Mouse (Mus musculus): ENCODE measurements at regions not wholly inside any gene's neighbourhood (a gene's known extent, or its start where the extent isn't known, plus 50 kb on each side); places are given as distances from the start of the nearest gene placed in this dataset.
"Not testable (repeated sequence)": the region's sequence is repeated elsewhere in the genome, so short reads cannot be mapped to it uniquely, and the experiment has no call there.

DNA sequence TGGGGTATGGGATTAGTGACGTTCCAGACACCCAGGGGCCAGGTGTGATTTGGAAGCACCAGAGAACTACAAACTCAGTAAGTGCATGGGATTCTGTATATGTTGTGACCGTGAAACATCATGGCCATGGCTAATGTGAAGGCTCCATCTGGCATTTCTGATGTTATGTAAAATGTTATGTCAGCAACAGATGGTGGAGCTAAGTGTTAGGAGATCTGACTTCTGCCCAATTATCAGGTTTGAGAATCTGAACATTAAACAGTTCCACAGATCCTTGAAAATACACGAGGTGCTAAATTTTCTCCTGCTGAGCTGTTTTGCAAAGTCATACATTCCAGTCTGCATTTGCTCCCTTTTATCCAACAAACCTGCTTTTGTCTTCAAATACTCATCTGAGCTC is 223.6 kb upstream of the Egfl6 start:
- peaks cover 17% of the 10 kb centered on the region for H3K27me3 ChIP-seq (replicated peaks)
- H3K4me2 ChIP-seq = no peak overlapping the region
- ATAC-seq (replicated peaks) = no peak
- H3K27ac ChIP-seq = no peak overlapping the region
- H3K9ac ChIP-seq = no peak overlapping the region
- WGBS = 58% methylated on average over 3 of the region's 3 CpGs
- H3K4me3 ChIP-seq = no peak overlapping the region
- no peaks in the 10 kb centered on the region for H3K9me3 ChIP-seq
- H3K36me3 ChIP-seq (replicated peaks) = no peaks in the 10 kb centered on the region
- 0 out of 2 replicates have a peak, but pooled peaks cover 4% of the 10 kb centered on the region for H3K4me1 ChIP-seq

- 0 out of 2 replicates have a peak, but pooled peaks cover 4% of the 10 kb centered on the region for H3K4me1 ChIP-seq
- H3K9me3 ChIP-seq = no peaks in the 10 kb centered on the region
- H3K27ac ChIP-seq = no peak overlapping the region
- H3K4me3 ChIP-seq = no peak overlapping the region
- 83% methylated on average over 5 of the region's 5 CpGs for WGBS
- ATAC-seq (replicated peaks) = no peak
- H3K4me2 ChIP-seq = no peak overlapping the region
- H3K36me3 ChIP-seq (replicated peaks) = no peaks in the 10 kb centered on the region
- peaks cover 23% of the 10 kb centered on the region for H3K27me3 ChIP-seq (replicated peaks)
- H3K9ac ChIP-seq = no peak overlapping the region
Measured at GRCm38 (mm10) chrX:166808207-166808606, 222.7 kb upstream of the Egfl6 start.

DNA sequence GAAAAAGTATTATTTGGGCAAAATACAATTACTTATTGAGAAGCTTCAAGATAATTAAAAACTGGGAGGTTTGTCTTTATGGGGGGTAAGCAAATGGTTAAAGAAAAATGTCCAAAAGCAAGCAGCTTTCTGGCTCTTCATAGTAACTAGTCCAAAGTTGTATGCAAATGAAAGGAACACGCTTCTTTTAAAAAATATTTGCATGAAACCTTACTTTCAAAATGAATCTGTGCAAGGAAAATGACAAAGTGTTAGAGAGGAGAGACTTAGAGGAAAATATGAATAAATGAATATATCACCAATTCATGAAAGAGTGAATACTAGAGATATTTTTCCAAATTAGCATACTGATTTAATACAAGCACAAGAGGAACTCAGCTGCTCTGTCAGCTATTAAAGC is 220.4 kb upstream of the Egfl6 start:
- Histone ChIP-seq H3K36me3 (replicated peaks) (no peaks in the 10 kb centered on the region), H3K9me3 (no peaks in the 10 kb centered on the region), H3K4me2 (no peak overlapping the region), H3K4me3 (no peak overlapping the region), H3K27me3 (replicated peaks) (peaks cover 31% of the 10 kb centered on the region), H3K4me1 (0 out of 2 replicates have a peak, but pooled peaks cover 4% of the 10 kb centered on the region), H3K9ac (no peak overlapping the region), H3K27ac (peak overlapping the region; percentile 65; the same call in 1 of the 2 replicates)
- WGBS = 33% methylated on average over 1 of the region's 1 CpGs
- ATAC-seq (replicated peaks) = no peak; the same call in 1 of the 2 replicates

GRCm38 (mm10) chrX:166805480-166805879 is 220.0 kb upstream of the Egfl6 start:
- ATAC-seq (replicated peaks) = peak; percentile 67
- Histone ChIP-seq H3K36me3 (replicated peaks) (no peaks in the 10 kb centered on the region), H3K9me3 (no peaks in the 10 kb centered on the region), H3K27me3 (replicated peaks) (peaks cover 36% of the 10 kb centered on the region), H3K4me2 (no peak overlapping the region), H3K4me1 (0 out of 2 replicates have a peak, but pooled peaks cover 4% of the 10 kb centered on the region), H3K27ac (peak overlapping the region; percentile 65), H3K4me3 (no peak overlapping the region), H3K9ac (no peak overlapping the region)
- WGBS = 28% methylated on average over 4 of the region's 4 CpGs

DNA sequence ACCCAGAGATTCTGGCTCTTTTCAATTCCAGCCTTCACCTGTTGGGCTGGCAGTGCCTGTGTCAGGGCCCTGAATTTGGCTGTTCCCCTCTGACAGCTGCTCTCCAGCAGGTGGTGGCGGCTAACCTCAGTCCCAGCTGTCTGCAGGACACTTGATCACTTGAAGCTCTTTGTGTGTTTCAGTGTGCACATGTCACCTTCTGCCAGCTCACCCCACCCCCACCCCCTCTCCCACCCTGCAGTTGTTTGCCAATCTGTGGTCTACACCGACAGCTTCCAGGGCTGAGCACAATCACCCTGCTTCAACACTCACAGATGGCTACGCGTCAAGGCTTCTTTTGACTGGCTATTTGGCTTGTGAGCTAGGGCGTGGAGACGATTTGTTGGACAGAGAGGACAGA is 217.7 kb upstream of the Egfl6 start:
- WGBS = 39% methylated on average over 6 of the region's 6 CpGs
- H3K9me3 ChIP-seq = no peaks in the 10 kb centered on the region

GRCm38 (mm10) chrX:166801017-166801416 is 215.5 kb upstream of the Egfl6 start:
- H3K9ac ChIP-seq = no peak overlapping the region
- no peaks in the 10 kb centered on the region for H3K9me3 ChIP-seq
- no peaks in the 10 kb centered on the region for H3K36me3 ChIP-seq (replicated peaks)
- H3K4me2 ChIP-seq = no peak overlapping the region
- 0 out of 2 replicates have a peak, but pooled peaks cover 4% of the 10 kb centered on the region for H3K4me1 ChIP-seq
- ATAC-seq (replicated peaks) = no peak
- 50% methylated on average over 2 of the region's 2 CpGs for WGBS
- H3K27me3 ChIP-seq (replicated peaks) = peaks cover 24% of the 10 kb centered on the region
- H3K27ac ChIP-seq = no peak overlapping the region
- H3K4me3 ChIP-seq = no peak overlapping the region

More for the DNA sequence above, 217.7 kb upstream of the Egfl6 start:
- H3K4me1 ChIP-seq = 0 out of 2 replicates have a peak, but pooled peaks cover 4% of the 10 kb centered on the region
- H3K36me3 ChIP-seq (replicated peaks) = no peaks in the 10 kb centered on the region
- no peak overlapping the region for H3K4me2 ChIP-seq
- no peak overlapping the region for H3K9ac ChIP-seq
- H3K27ac ChIP-seq = no peak overlapping the region
- H3K4me3 ChIP-seq = no peak overlapping the region
- peaks cover 24% of the 10 kb centered on the region; the same call in 1 of the 2 replicates for H3K27me3 ChIP-seq (replicated peaks)
- ATAC-seq (replicated peaks) = peak; percentile 73

DNA sequence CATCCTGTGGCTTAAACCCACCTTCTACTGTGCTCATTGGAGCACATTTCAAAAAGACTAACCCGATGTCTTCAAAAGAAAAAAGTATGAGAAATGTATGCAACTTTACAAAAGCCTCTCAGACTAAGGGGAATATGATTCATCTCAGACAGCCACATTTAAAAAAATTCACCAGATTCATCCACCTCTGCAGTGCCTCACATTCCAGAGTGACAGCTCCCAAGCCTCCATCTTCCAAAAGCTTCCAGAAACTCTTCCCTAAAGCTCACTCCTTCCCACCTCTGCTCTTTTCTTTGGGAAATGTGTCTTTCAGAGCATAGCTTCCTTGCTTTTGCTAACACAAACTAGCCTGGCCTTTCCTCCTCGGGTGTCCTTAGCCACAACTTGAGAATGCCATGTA is 210.1 kb upstream of the Egfl6 start:
- WGBS = 74% methylated on average over 2 of the region's 2 CpGs
- no peaks in the 10 kb centered on the region for H3K4me1 ChIP-seq
- H3K27me3 ChIP-seq (replicated peaks) = peaks cover 13% of the 10 kb centered on the region
- no peak overlapping the region for H3K4me3 ChIP-seq
- no peak overlapping the region for H3K27ac ChIP-seq
- ATAC-seq (replicated peaks) = no peak
- H3K36me3 ChIP-seq (replicated peaks) = no peaks in the 10 kb centered on the region
- no peaks in the 10 kb centered on the region for H3K9me3 ChIP-seq
- H3K4me2 ChIP-seq = no peak overlapping the region
- no peak overlapping the region for H3K9ac ChIP-seq

GRCm38 (mm10) chrX:166789031-166789430 is 203.5 kb upstream of the Egfl6 start:
- H3K27me3 ChIP-seq (replicated peaks) = peaks cover 6% of the 10 kb centered on the region; the same call in 1 of the 2 replicates
- no peaks in the 10 kb centered on the region for H3K4me1 ChIP-seq
- H3K4me3 ChIP-seq = no peak overlapping the region
- H3K9ac ChIP-seq = no peak overlapping the region
- 42% methylated on average over 3 of the region's 3 CpGs for WGBS
- no peak for ATAC-seq (replicated peaks)
- H3K36me3 ChIP-seq (replicated peaks) = no peaks in the 10 kb centered on the region
- H3K9me3 ChIP-seq = no peaks in the 10 kb centered on the region
- H3K4me2 ChIP-seq = no peak overlapping the region
- H3K27ac ChIP-seq = no peak overlapping the region

GRCm38 (mm10) chrX:166787137-166787536 is 201.6 kb upstream of the Egfl6 start:
- not testable (repeated sequence) for H3K4me1 ChIP-seq; H3K27ac ChIP-seq; ATAC-seq (replicated peaks); H3K9ac ChIP-seq; H3K4me3 ChIP-seq; H3K27me3 ChIP-seq (replicated peaks); H3K4me2 ChIP-seq; H3K36me3 ChIP-seq (replicated peaks); H3K9me3 ChIP-seq
- WGBS = 92% methylated on average over 1 of the region's 1 CpGs

- H3K27ac ChIP-seq = no peak overlapping the region
- 74% methylated on average over 3 of the region's 3 CpGs for WGBS
- no peak overlapping the region for H3K9ac ChIP-seq
- no peaks in the 10 kb centered on the region for H3K36me3 ChIP-seq (replicated peaks)
- H3K4me1 ChIP-seq = no peaks in the 10 kb centered on the region
- H3K27me3 ChIP-seq (replicated peaks) = 0 out of 2 replicates have a peak, but pooled peaks cover 2% of the 10 kb centered on the region
- H3K4me3 ChIP-seq = no peak overlapping the region
- no peak for ATAC-seq (replicated peaks)
- H3K4me2 ChIP-seq = no peak overlapping the region
- H3K9me3 ChIP-seq = no peaks in the 10 kb centered on the region
Measured at GRCm38 (mm10) chrX:166785615-166786014, 200.1 kb upstream of the Egfl6 start.

DNA sequence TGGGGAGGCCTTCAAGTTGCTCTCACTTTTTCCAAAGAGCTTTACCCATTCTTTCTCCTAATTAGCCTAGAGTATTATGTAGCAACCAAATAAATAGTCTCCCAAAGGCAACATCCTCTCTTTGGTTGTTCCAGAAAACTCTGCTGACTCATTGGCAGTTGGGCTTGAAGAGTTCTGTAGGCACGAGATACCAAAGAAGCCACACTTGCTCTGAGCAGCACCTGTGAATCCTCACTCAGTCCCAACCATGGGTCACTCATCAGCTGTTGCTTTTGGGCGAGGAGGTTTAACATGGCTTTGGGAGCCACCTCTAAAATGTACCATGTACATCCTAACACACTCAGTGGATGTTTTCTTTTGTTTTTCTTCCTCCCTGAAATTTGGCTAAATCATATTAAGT is 197.9 kb upstream of the Egfl6 start:
- no peak for ATAC-seq (replicated peaks)
- no peak overlapping the region for H3K4me2 ChIP-seq
- H3K9ac ChIP-seq = no peak overlapping the region
- WGBS = 75% methylated on average over 2 of the region's 2 CpGs
- H3K36me3 ChIP-seq (replicated peaks) = no peaks in the 10 kb centered on the region
- no peak overlapping the region for H3K27ac ChIP-seq
- no peaks in the 10 kb centered on the region for H3K4me1 ChIP-seq
- no peaks in the 10 kb centered on the region for H3K9me3 ChIP-seq
- no peak overlapping the region for H3K4me3 ChIP-seq
- H3K27me3 ChIP-seq (replicated peaks) = no peaks in the 10 kb centered on the region

DNA sequence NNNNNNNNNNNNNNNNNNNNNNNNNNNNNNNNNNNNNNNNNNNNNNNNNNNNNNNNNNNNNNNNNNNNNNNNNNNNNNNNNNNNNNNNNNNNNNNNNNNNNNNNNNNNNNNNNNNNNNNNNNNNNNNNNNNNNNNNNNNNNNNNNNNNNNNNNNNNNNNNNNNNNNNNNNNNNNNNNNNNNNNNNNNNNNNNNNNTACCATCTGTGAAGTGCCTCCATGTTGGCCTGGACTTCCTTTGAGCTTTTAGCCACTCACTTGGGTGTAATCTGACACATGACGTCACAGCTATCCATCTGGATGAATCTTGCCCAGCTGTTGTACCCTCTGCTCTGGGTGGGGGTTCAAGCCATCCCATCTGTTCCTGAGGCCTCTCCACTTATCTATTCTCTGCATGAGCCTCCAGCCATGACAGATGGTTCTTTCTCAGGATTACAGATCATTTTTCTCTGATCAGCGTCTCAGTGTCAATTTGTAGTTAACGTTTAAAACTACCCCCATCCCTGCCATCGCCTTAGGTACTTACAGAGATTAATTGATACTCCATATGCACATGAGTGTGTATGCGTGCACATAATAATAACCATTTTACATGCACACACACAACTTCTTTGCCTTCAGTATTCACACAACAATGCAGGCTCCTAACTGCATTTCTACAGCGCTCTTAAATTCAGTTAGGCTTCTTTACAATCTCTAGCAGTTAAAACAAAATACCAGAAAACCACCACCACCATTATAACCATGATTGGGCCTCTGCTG is 194.0 kb upstream of the Egfl6 start:
- no peak overlapping the region for H3K4me3 ChIP-seq
- H3K9ac ChIP-seq = no peak overlapping the region
- H3K4me1 ChIP-seq = no peaks in the 10 kb centered on the region
- 57% methylated on average over 6 of the region's 6 CpGs for WGBS
- H3K27ac ChIP-seq = no peak overlapping the region
- H3K27me3 ChIP-seq (replicated peaks) = peaks cover 3% of the 10 kb centered on the region; the same call in 1 of the 2 replicates
- no peaks in the 10 kb centered on the region for H3K36me3 ChIP-seq (replicated peaks)
- no peaks in the 10 kb centered on the region for H3K9me3 ChIP-seq
- peak; percentile 48; the same call in 1 of the 2 replicates for ATAC-seq (replicated peaks)
- H3K4me2 ChIP-seq = no peak overlapping the region

DNA sequence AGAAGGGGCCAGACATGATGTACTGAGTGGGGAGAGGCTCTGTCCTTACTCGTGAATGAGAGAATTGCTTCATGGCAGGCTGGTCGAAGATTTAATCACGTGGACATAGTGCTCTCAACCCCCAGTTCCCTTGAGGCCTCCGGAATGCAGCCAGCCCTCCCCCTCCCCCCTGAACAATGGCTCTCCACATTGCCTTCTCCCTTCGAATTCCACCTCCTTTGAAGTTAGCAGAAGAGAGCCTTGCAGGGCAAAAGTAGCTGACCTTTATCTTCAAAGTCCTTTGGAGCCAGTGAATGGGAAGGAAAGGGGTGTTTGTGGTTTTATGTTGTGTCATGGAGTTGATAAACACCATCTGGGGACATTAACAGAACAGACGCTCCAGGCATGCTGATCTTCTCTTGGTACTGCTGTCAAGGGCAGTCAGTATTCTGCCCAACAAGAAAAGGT is 187.9 kb upstream of the Egfl6 start:
- H3K4me3 ChIP-seq = no peak overlapping the region
- no peak overlapping the region for H3K27ac ChIP-seq
- peaks cover 8% of the 10 kb centered on the region for H3K27me3 ChIP-seq (replicated peaks)
- no peak overlapping the region for H3K4me2 ChIP-seq
- H3K4me1 ChIP-seq = no peaks in the 10 kb centered on the region
- H3K9me3 ChIP-seq = no peaks in the 10 kb centered on the region
- 25% methylated on average over 6 of the region's 6 CpGs for WGBS
- peak; percentile 45 for ATAC-seq (replicated peaks)
- no peak overlapping the region for H3K9ac ChIP-seq
- H3K36me3 ChIP-seq (replicated peaks) = no peaks in the 10 kb centered on the region
